Mouse (Mus musculus) CH12.LX (cell line): Measurements from ENCODE around the gene Lbx2. TPM values are rescaled to one million over a fixed set of nuclear protein-coding genes. Genes with fewer than 3 reads are reported as not detected.

ENCODE experiments used
- DNase-seq: peaks from one replicate; pipeline ENCODE4 v3.0.0-alpha.2; 2013; ENCODE audit errors: extremely low read depth
- H3K27ac ChIP-seq: 2 replicates; pipeline ENCODE4 v1.5.1; 2012; ENCODE audit warnings: low read depth, mild to moderate bottlenecking, control low read depth, moderate library complexity; ENCODE audit not compliant: insufficient read depth
- H3K27me3 ChIP-seq: replicated peaks from 2 replicates; pipeline ENCODE3; 2012; ENCODE audit warnings: inconsistent platforms
- H3K36me3 ChIP-seq, 2 experiments: replicated peaks in 1 of 2; 2 replicates each; pipeline versions ENCODE3 to v1.6.1; 2012; ENCODE audit warnings: inconsistent platforms in 1 of 2, low read length in 1 of 2, mild to moderate bottlenecking in 1 of 2, mixed read lengths in 1 of 2, moderate library complexity in 1 of 2; ENCODE audit not compliant: control insufficient read depth in 1 of 2, insufficient read depth in 1 of 2
- H3K4me1 ChIP-seq, 2 experiments: 2 replicates each; pipeline ENCODE4 v1.6.1; 2012; ENCODE audit warnings: inconsistent platforms in 1 of 2, moderate library complexity in 1 of 2; ENCODE audit not compliant: insufficient read depth in 2 of 2, control insufficient read depth in 1 of 2
- H3K4me2 ChIP-seq: 2 replicates; pipeline ENCODE4 v1.6.1; 2012; ENCODE audit warnings: low read depth, mild to moderate bottlenecking, control low read depth; ENCODE audit not compliant: poor library complexity, insufficient read depth, severe bottlenecking
- H3K4me3 ChIP-seq, 3 experiments: fragments of 150-350 bp in 1 of 3; sonication (generic) in 1 of 3; replicated peaks in 1 of 3; 2 replicates each; pipeline versions ENCODE3 to v1.5.1; 2011 to 2012; ENCODE audit warnings: low read depth in 2 of 3, low read length in 2 of 3, mild to moderate bottlenecking in 2 of 3, moderate library complexity in 2 of 3, control low read depth in 1 of 3, improper control_type of control experiment in 1 of 3, inconsistent platforms in 1 of 3, mixed read lengths in 1 of 3; ENCODE audit not compliant: poor library complexity in 1 of 3
- H3K79me2 ChIP-seq: replicated peaks from 2 replicates; pipeline ENCODE4 v1.6.1; 2012; ENCODE audit warnings: mild to moderate bottlenecking, moderate library complexity; ENCODE audit not compliant: control insufficient read depth, poor library complexity, insufficient read depth, severe bottlenecking; ENCODE audit errors: extremely low read depth
- H3K9ac ChIP-seq: 2 replicates; pipeline ENCODE4 v1.6.1; 2012; ENCODE audit warnings: low read depth, mild to moderate bottlenecking, control low read depth, moderate library complexity; ENCODE audit not compliant: insufficient read depth
- H3K9me3 ChIP-seq: replicated peaks from 2 replicates; pipeline ENCODE3; 2012; ENCODE audit warnings: low read length, inconsistent platforms, mixed read lengths
- CHD1 ChIP-seq: IDR thresholded peaks from 2 replicates; pipeline ENCODE4 v1.6.1; 2012; ENCODE audit warnings: low read depth, low read length, improper control_type of control experiment, inconsistent platforms
- CHD2 ChIP-seq: IDR thresholded peaks from 2 replicates; pipeline ENCODE4 v1.6.1; 2011; ENCODE audit warnings: low read length, improper control_type of control experiment
- CTCF ChIP-seq, 2 experiments: IDR thresholded peaks in 1 of 2; conservative IDR thresholded peaks in 1 of 2; 2 replicates each; pipeline ENCODE4 v1.5.1; 2011 to 2012; ENCODE audit warnings: low read depth in 2 of 2, low read length in 2 of 2, improper control_type of control experiment in 1 of 2, inconsistent platforms in 1 of 2, mild to moderate bottlenecking in 1 of 2, moderate library complexity in 1 of 2
- EP300 ChIP-seq: IDR thresholded peaks from 2 replicates; pipeline ENCODE4 v1.6.1; 2011; ENCODE audit warnings: low read length, improper control_type of control experiment
- GABPA ChIP-seq: IDR thresholded peaks from 2 replicates; pipeline ENCODE4 v1.6.1; 2012; ENCODE audit warnings: low read depth, low read length, improper control_type of control experiment, inconsistent platforms; ENCODE audit not compliant: insufficient replicate concordance
- HCFC1 ChIP-seq: IDR thresholded peaks from 2 replicates; pipeline ENCODE4 v1.6.1; 2012; ENCODE audit warnings: low read depth, mild to moderate bottlenecking, inconsistent platforms, low read length, improper control_type of control experiment
- IRF4 ChIP-seq: IDR thresholded peaks from 2 replicates; pipeline ENCODE4 v1.6.1; 2014; ENCODE audit warnings: low read depth, mild to moderate bottlenecking, inconsistent platforms, low read length, improper control_type of control experiment
- JUN ChIP-seq: IDR thresholded peaks from 2 replicates; pipeline ENCODE4 v1.6.1; 2011; ENCODE audit warnings: low read depth, mild to moderate bottlenecking, low read length, improper control_type of control experiment, moderate library complexity; ENCODE audit not compliant: insufficient read depth
- KAT2A ChIP-seq: IDR thresholded peaks from 2 replicates; pipeline ENCODE4 v1.6.1; 2012; ENCODE audit warnings: low read length, improper control_type of control experiment, inconsistent platforms; ENCODE audit not compliant: insufficient replicate concordance
- MAFK ChIP-seq: IDR thresholded peaks from 2 replicates; pipeline ENCODE4 v1.6.1; 2011; ENCODE audit warnings: low read length, improper control_type of control experiment; ENCODE audit not compliant: insufficient replicate concordance
- MAX ChIP-seq: IDR thresholded peaks from 2 replicates; pipeline ENCODE4 v1.6.1; 2011; ENCODE audit warnings: low read length, improper control_type of control experiment
- MAZ ChIP-seq: IDR thresholded peaks from 2 replicates; pipeline ENCODE4 v1.6.1; 2012; ENCODE audit warnings: low read depth, mild to moderate bottlenecking, inconsistent platforms, low read length, improper control_type of control experiment, moderate library complexity
- MEF2A ChIP-seq: IDR thresholded peaks from 2 replicates; pipeline ENCODE4 v1.6.1; 2014; ENCODE audit warnings: low read depth, mild to moderate bottlenecking, inconsistent platforms, low read length, improper control_type of control experiment, borderline replicate concordance
- MXI1 ChIP-seq: IDR thresholded peaks from 2 replicates; pipeline ENCODE4 v1.6.1; 2011; ENCODE audit warnings: mild to moderate bottlenecking, low read depth, low read length, improper control_type of control experiment
- NRF1 ChIP-seq: IDR thresholded peaks from 2 replicates; pipeline ENCODE4 v1.6.1; 2014; ENCODE audit warnings: low read depth, mild to moderate bottlenecking, inconsistent platforms, low read length, improper control_type of control experiment, moderate library complexity
- POLR2A ChIP-seq: IDR thresholded peaks from 2 replicates; pipeline ENCODE4 v1.6.1; 2011; ENCODE audit warnings: low read depth, mild to moderate bottlenecking, improper control_type of control experiment, low read length
- POLR2AphosphoS2 ChIP-seq: IDR thresholded peaks from 2 replicates; pipeline ENCODE4 v1.6.1; 2011; ENCODE audit warnings: low read depth, low read length, improper control_type of control experiment
- RCOR1 ChIP-seq: conservative IDR thresholded peaks from 2 replicates; pipeline ENCODE4 v1.6.1; 2012; ENCODE audit warnings: low read depth, mild to moderate bottlenecking, inconsistent platforms, low read length, improper control_type of control experiment
- SMC3 ChIP-seq: IDR thresholded peaks from 2 replicates; pipeline ENCODE4 v1.6.1; 2011; ENCODE audit warnings: low read depth, low read length, improper control_type of control experiment
- TBP ChIP-seq: conservative IDR thresholded peaks from 2 replicates; pipeline ENCODE4 v1.6.1; 2011; ENCODE audit warnings: low read depth, low read length, improper control_type of control experiment
- TCF12 ChIP-seq: IDR thresholded peaks from 2 replicates; pipeline ENCODE4 v1.6.1; 2014; ENCODE audit warnings: low read depth, mild to moderate bottlenecking, inconsistent platforms, low read length, improper control_type of control experiment
- USF1 ChIP-seq: IDR thresholded peaks from 2 replicates; pipeline ENCODE4 v1.6.1; 2014; ENCODE audit warnings: low read depth, mild to moderate bottlenecking, inconsistent platforms, low read length, improper control_type of control experiment
- ZC3H11A ChIP-seq: IDR thresholded peaks from 2 replicates; pipeline ENCODE4 v1.6.1; 2012; ENCODE audit warnings: low read depth, mild to moderate bottlenecking, inconsistent platforms, low read length, improper control_type of control experiment
- ZKSCAN1 ChIP-seq: IDR thresholded peaks from 2 replicates; pipeline ENCODE4 v1.6.1; 2012; ENCODE audit warnings: low read depth, inconsistent platforms, low read length, improper control_type of control experiment, borderline replicate concordance
- ZMIZ1 ChIP-seq: IDR thresholded peaks from 2 replicates; pipeline ENCODE4 v1.6.1; 2012; ENCODE audit warnings: low read depth, mild to moderate bottlenecking, inconsistent platforms, low read length, improper control_type of control experiment
- ZNF384 ChIP-seq: IDR thresholded peaks from 2 replicates; pipeline ENCODE4 v1.6.1; 2012; ENCODE audit warnings: low read depth, low read length, improper control_type of control experiment, inconsistent platforms
- dilution Hi-C: fragments of 300-500 bp; cut with MboI; formaldehyde crosslinking; loops from 2 replicates; pipeline ENCODE4 v1.14.3; 2020; ENCODE audit warnings: low sequenced_read_pairs; ENCODE audit not compliant: extremely low pct_unique_long_range_greater_than_20kb, extremely low pct_ligation_motif_present
- in situ Hi-C: fragments of 300-500 bp; cut with MboI; formaldehyde crosslinking; loops from 3 replicates; pipeline ENCODE4 v1.14.3; 2019; ENCODE audit warnings: low sequenced_read_pairs, low pct_ligation_motif_present, low pct_unique_long_range_greater_than_20kb, mixed read lengths
- polyA plus RNA-seq: library from polyadenylated mRNA; unstranded; fragments of >175 nt; gene quantifications from 2 replicates; pipeline ENCODE4 v1.2.1, GENCODE M21; 2012; ENCODE audit warnings: low read depth; ENCODE audit not compliant: insufficient read length
- total RNA-seq, 2 experiments: library from RNA; depleted of rRNA; stranded (reverse); fragments of 300-350 nt in 1 of 2; fragments of >200 nt in 1 of 2; gene quantifications; 2 replicates each; pipeline ENCODE4 v1.2.3; 2012 to 2014

Lbx2 gene
- total and polyA plus RNA-seq, 3 experiments: 1.2 TPM; not detected in 2

GRCm38 (mm10) chr6:83108762-83109668, 22.8 kb downstream of the Lbx2 start, which contains the start of gene Mrpl53 (continued):
- peak; percentile 93 for TF ChIP-seq CHD2
- TF ChIP-seq MAFK: no peak
- peak; percentile 51; the same call in 1 of the 2 replicates for TF ChIP-seq NRF1
- TF ChIP-seq KAT2A: peak; percentile 94; the same call in 1 of the 2 replicates

GRCm38 (mm10) chr6:83111510-83112136, 25.5 kb downstream of the Lbx2 start:
- H3K27me3 ChIP-seq: no peaks in the 10 kb centered on the region
- TF ChIP-seq RCOR1 (no peak), TBP (no peak), TCF12 (no peak), MXI1 (no peak), ZNF384 (peak; percentile 59; the same call in 1 of the 2 replicates), JUN (no peak)
- TF ChIP-seq, all 38 proteins: peak for 1
- Histone ChIP-seq H3K4me2 (no peak overlapping the region), H3K27ac (no peak overlapping the region), H3K4me1 (peaks cover 14 to 53% of the 10 kb centered on the region in 2 experiments), H3K4me3 (no peak overlapping the region), H3K9ac (no peak overlapping the region), H3K36me3 (peaks cover 9 to 36% of the 10 kb centered on the region in 2 experiments), H3K79me2 (peaks cover 34% of the 10 kb centered on the region), H3K9me3 (no peaks in the 10 kb centered on the region)
- in situ Hi-C loops: no loop called here
- DNase-seq: no peak
- dilution Hi-C loops: no loop called here

- dilution Hi-C loops (no loop called here), in situ Hi-C loops (loop anchor here (5.0 kb wide), 1 partner anchor 42 kb away; the partner anchor contains the start of genes 1700003E16Rik and Wdr54)
- no peaks in the 10 kb centered on the region for H3K27me3 ChIP-seq
- H3K4me3 ChIP-seq: peak within 1 kb of the TSS; percentile 80 to 96 (median 94)
- H3K9me3 ChIP-seq: no peaks in the 10 kb centered on the region
- peak within 1 kb of the TSS; percentile 80 for H3K27ac ChIP-seq
- H3K36me3 ChIP-seq: peaks cover 18 to 49% of the 10 kb centered on the region in 2 experiments
- peaks cover 28% of the 10 kb centered on the region for H3K79me2 ChIP-seq
- peak within 1 kb of the TSS; percentile 85 for H3K4me2 ChIP-seq
- DNase-seq: peak; percentile 90
- H3K9ac ChIP-seq: peak within 1 kb of the TSS; percentile 82
- peaks cover 31 to 74% of the 10 kb centered on the region in 2 experiments for H3K4me1 ChIP-seq
- TF ChIP-seq ZC3H11A (no peak), MAX (peak; percentile 66), CTCF (conservative IDR thresholded peaks at IDR 0.05 in 1 of 2, IDR thresholded peaks at IDR 0.05 in 1 of 2; ENCODE audit: low read depth in 2 of 2, low read length in 2 of 2) (peak in 1 of 2 experiments; percentile 63; a peak in 2 of 4 replicates), IRF4 (peak; percentile 84), SMC3 (peak; percentile 50), CHD1 (0 out of 2 replicates have a peak, but pooled peaks have one; percentile 1), ZMIZ1 (peak; percentile 85), USF1 (no peak), MEF2A (peak; percentile 65; the same call in 1 of the 2 replicates), HCFC1 (peak; percentile 81), ZKSCAN1 (no peak), POLR2A (peak; percentile 98), POLR2AphosphoS2 (peak; percentile 86; the same call in 1 of the 2 replicates), MAZ (peak; percentile 54; the same call in 1 of the 2 replicates), NRF1 (peak; percentile 51), CHD2 (0 out of 2 replicates have a peak, but pooled peaks have one; percentile 28), GABPA (no peak), EP300 (no peak)
Measured at GRCm38 (mm10) chr6:83115011-83115671, 29.0 kb downstream of the Lbx2 start, which contains the start of gene Mogs. TSS of gene Mogs (plus strand) at chr6:83115496.
